Mouse (Mus musculus): ENCODE measurements at regions not wholly inside any gene's neighbourhood (a gene's known extent, or its start where the extent isn't known, plus 50 kb on each side); places are given as distances from the start of the nearest gene placed in this dataset.
A peak's percentile ranks its signal among the peaks of the same experiment; 100 is the strongest.

DNA sequence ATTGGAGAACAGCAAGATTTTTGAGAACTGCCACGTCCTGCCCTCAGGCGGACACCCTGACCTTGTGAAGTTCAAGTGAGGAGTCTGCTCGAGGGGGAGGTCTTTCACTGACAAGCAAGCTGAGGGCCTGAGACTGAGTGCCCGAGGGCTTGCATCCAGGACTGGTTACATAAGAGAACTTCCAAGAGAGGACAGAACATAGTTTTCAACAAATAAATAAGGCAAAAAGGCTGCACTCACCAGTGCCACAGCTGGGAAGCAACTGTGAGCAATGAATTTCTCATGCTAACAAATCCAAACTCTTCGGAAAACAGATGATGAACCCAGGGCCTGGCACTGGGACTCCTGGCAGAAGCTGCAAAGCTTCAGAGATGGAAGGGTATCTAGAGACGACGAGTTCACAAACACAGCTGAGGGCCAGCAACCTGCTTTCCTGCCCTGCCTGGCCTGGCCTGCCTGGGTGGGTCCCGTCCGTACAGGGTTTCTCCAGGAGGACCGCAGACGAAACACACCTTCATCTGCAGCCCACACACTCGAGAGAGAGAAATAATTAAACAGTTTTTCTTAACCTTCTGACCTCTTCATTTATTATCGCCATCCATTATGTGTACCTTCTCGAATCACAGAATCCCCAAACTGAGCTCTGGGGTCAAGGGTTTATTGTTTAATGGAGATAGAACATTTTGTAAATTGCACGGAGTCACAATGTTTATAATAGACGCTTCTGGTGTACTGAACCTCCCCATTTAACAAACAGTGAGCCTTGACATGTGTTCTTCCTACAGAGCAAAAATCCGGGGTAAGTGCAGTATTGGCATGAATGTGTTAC is 334.3 kb upstream of the Ddhd1 start:
- no peak for DNase-seq

DNA sequence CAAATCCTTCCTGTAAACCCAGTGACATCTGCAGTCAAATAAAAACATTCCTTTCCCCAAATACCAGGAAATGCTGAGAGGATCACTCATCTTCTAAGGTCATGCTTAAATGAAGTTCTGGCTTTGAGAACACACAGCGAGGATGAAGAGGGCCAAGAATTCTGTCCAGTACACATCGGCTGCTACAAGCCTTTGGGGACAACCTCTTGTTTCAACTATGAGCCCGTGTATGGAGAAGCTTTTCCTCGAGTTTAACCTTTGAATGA is 334.9 kb upstream of the Ddhd1 start:
- DNase-seq = no peak

DNA sequence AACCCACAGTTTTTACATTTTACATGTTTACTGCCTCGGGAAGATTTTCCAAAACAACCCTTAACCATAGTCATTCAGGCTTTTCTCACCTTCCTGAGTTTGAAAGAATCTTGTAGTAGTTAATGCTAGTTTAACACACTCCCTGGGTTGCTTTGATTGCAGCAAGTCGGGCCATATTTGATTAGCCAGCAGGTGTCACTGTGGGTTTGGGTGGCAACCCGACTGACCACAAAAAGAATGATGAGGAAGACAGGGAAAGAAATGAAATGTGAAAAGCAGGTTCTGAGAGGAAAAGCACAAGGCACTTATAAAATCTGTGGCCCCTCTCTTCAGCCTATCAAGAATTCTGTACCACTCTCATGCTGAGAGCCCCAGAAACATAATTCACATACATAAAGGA is 335.7 kb upstream of the Ddhd1 start:
- peak; percentile 74 for DNase-seq

DNA sequence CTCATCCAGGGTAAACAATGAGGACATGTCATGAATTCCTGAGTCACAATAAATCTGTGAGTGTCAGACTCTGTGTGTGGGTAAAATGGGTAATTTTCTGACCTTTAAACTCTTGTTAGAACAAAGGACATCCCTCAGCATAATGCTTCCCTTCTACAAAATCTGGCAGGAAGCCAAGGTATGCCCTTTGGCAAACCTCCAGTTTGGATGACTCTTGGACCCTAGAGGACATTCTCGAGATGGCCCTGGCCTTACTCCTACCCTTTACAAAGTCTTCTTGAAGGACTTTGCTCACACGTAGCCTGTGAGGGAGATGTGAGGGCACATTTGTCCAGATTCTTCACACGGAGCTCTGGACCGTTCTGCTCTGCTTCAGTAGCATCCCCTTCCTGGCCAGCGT is 338.8 kb upstream of the Ddhd1 start:
- DNase-seq = peak; percentile 80

DNA sequence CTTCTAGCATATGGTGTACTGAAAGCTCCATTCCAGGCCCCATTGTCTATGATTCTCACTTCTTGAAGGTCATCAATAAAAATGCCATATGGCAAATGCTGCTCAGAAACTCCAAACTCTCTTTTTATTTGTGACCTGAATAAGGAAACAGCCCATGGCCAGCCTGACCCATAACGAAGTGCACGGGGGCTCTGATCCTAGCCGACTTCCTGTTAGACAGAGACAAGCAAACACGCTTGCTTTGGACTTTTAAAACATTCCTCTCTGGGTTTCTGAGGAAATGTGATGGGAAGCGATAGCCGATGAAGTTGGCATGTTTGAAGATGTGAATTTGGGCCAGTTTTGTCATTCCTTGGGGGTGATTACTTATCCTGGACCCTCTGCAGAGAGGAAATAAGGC is 346.1 kb upstream of the Ddhd1 start:
- no peak for DNase-seq

DNA sequence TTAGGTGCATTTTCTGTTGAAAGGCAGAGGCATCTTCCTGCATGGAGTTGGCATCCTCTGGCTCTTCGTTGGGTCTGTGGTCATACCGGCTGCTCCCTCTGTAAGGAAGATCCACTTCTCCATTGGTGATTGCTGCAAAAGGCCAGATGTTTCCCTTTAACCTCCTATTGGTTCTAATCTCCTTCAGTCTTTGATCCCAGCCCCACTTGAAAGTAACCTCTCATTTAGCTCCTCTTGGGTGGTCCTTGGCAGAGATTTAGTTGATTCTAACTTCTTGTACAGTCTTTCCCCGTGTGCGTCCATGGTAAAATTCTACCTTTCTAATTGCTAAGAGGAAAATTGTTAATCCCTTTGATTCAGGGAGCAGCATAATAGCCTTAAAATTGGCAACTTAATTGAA is 347.4 kb upstream of the Ddhd1 start:
- no peak for DNase-seq

DNA sequence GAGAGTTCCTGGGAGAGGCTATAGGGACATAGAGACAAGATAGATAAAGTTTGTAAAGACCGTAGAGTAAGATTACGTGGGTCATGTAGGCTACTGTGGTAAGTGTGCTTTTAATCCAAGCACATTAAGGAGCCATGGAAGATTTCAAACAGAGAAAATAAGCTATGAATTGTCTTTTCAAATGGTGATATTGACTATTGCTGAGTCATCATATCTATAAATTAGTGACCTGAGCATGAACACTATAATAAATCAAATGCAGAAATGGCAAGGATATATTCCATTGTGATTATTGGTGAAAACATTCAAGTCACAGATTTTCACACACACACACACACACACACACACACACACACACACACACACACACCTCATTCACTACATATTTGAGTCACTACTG is 355.3 kb upstream of the Ddhd1 start:
- DNase-seq = no peak

DNA sequence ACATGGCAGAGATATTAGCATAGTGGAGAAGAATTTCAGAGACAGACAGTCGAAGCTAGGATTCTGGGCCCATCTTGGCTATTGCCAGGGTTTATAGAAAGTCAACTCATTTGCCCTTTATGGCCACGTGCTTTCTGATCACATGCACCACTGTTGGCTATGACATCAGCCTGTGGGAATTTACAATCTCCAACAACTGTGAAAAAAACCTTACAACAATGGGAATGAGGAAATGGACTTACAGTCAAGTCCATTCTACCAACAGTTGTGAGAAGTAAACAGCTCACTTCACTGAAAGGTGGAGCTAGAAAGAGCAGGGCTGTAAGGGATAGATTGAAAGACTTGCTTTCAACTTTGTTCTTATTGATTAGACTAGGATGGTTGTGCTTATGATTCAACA is 356.1 kb upstream of the Ddhd1 start:
- no peak for DNase-seq

DNA sequence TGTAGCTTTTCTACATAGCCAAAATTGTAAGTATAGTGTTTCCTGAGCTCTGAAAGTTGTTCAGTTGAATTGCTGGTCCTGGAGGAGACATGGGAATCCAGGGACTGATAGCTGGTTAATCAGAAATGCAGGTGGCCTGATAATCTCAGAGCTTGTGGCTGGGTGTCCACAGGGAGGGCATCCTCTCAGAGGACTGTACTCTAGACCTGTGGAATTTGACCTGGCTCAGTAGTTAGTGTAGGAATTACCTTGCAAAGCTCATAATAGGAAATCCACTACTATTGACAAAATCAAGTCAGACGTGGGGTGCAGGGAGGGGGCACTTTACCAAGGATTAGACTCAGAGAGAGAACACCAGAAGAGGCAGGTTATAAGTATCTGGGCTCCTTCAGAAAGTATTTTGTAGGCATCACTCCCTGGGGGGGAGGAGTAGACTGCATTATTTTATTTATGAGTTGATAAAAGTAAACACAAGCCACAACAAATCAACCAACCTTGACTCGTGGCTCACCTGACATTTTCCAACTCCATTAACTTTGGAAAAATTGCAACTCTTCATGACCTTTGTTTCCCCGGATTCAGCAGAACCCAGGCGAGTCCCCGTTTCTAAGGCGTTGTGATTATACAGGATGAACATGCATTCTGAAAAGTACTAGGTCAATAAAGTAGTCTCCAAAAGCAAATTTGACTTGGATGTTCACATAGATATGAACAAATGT is 357.9 kb upstream of the Ddhd1 start:
- no peak for DNase-seq

DNA sequence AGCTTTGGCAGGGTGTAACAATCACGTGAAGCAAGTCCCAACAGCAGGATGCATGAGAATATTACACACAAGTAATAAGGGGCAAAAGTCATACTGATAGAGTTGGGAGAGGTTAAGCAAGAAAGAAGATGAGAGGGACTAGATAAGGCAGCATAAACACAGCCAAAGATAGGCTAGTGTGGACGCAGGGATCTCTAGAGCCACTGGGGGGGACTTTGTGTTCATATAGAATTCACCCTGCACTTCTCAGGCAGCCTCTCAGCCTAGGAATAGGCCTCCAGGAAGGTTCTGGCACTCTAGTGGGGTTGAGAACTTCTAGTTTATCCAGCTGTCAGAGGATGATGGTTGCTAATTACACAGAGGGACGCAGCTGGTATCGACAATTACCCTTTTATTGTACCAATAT is 358.8 kb upstream of the Ddhd1 start:
- DNase-seq = no peak

DNA sequence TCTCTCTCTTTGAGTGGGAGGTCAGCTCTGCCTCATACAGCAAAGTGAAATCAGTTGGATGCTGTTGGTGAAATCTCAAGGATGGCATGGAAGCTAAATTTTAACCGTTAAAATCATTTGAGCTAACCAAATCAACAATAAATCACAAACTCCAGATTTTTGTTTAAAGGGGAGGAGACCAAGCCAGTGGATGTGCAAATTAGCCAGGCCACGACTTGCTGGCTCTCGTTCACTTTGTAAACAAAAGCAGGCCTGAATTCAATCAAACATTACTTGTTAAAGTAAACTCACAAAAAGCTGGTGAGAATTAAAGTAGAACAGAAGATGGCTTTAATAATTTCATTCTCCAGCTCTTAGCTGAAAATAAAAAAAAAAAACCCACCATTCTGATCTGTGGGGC is 359.3 kb upstream of the Ddhd1 start:
- DNase-seq = no peak

DNA sequence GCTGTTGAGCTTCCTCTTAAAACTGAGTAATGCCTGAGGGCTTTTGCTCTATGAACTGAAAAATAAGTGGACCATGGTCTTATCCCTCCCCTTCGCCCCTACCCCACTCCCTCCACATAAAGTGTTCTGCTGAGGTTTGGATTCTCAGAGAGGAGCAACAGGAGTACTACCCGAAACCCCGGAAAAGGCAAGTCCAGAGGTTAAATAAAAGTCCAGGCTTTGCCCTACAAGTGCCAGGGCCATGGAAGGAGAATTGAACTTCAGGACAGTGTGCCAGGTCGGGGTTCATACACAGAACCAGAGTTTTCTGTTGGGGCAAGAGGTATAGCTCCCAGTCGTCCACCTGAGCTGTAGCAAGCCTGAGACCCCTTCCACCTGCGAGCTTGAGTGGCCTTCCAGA is 360.0 kb upstream of the Ddhd1 start:
- no peak for DNase-seq

DNA sequence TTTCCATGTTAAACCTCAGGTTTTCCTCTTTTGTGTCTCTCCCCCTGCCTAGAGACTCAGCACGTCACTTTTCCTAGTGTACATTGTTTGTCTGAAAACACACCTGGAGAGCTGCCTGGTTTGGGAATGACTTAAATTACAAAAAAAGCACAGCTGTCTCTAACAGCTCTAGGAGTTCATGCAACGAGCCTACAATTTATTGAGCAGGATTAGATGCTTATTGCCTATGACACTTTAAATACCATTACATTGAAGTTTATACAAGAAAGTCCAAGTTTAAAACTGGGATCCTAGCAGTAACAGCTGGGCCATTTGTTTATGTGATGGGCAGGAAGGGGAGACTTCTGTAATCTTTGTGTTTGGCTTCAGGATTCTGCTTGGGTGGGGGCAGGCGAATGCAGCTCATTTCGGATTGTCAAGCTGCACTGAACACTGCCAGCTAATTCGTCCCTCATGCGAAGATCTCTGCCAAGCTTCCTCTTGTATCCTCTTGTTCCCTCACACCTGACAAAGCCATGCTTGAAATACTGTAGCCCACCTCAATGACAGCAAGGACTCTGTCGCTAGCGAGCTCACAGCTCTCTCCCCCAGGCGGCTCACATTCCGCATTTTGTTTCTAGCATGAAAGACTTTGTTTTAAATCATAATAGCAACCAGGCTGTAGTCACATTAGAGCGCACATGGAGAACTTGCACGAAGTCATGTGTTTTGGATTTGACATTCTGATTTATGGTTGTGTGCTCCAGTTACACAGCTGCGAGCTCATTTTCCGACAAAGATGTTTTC is 359.8 kb upstream of the Gm15217 start:
- DNase-seq = no peak

DNA sequence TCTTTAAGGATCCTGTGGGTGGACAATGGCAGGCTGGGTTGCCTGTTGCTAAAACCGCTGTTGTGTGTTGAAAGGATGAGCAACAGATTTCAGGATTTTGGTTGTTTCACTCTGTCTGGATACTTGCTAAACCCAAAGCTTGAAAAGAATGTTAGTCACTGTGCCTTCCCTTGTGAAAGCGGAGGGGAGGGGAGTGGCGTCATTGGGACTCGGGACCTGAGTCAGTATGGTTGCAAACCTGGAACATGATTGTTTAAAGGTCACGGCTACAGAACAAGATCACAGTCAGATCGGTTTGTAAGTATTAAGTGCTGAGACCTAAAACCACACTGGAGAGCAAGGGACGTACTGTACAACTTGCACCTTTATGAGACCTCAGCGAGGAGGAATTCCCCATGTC is 344.9 kb upstream of the Gm15217 start:
- DNase-seq = no peak

DNA sequence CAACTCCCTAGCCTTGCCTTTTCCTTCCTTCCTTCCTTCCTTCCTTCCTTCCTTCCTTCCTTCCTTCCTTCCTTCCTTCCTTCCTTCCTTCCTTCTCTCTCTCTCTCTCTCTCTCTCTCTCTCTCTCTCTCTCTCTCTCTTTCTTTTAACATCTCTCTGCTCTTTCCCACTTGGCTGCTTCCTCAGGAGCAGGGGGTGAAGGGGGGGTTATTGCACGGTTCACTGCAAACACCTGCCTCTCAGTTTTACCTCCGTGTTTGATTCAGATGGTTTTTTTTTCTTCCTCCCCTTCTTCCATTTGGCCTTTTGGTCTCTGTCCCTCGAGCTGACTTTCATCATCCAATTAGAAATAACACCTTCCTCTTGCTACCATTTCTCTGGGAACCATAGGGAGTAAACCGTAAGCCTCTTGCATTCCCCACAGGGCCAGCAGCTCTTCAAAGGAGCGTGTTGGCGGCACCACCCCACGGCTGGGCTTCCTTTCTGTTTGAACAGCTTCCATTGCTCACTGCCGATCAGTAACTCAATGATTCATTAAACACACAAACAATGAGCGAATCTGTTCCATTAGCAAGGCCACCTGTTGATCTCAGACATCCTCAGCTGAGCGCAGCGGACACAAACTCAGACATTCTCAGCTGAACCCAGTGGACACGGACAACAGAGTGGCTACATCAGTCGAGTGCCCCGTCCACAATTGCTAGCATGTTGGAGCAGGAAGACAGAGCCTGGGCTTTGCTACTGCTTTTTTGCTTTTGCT is 318.4 kb upstream of the Gm15217 start:
- DNase-seq = peak; percentile 86

DNA sequence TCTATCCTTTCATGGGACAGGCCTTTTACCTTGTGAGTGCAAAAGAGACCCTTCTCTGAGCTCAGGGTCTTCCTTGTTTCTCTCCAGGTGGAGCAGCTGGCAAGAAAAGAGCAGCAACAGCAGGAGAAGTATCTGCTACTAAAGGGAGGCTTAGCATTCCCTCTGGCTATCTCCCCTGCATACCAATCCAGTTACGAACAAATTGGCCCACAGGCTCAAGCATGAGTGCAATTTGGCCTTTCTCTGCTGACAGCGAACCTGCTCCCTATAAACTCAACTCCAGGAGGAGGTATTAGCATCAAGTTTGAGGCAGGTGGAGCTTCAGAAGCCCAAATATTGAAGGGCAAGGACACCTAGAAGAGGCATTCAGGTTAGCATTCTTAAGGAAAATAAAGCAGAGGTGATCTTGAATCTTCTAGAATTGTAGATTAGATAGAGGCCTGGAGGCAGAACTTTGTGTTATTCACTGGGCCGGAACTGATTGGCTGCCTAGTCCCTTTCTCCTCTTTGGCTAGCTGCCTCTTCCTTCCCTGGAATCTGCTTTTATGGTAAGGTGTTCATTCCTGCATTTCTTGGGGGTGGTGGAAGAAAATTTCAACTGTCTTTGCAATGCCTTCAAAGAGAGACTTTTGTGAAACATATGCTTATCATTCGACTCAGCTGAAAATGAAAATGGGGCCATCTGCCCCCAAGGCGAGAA is 312.0 kb upstream of the Gm15217 start:
- DNase-seq = no peak

DNA sequence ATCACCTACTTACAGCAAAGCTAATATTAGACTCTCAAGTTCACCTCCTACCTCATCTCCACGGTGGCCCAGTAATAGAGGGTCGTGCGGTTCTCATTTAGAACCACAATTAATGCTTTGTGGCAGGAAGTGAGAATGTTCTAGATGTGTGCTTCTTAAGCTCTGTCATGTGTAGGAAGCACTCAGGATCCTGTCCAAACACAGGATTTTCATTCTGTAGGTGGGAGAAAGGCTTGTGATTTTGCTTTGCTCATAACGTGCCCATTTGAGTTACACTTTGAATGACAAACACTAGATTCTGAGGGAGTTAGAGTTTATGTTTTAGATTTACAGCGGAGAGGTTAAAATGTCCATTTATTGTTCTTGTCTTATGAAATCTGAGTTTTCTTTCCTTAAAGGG is 308.0 kb upstream of the Gm15217 start:
- no peak for DNase-seq

DNA sequence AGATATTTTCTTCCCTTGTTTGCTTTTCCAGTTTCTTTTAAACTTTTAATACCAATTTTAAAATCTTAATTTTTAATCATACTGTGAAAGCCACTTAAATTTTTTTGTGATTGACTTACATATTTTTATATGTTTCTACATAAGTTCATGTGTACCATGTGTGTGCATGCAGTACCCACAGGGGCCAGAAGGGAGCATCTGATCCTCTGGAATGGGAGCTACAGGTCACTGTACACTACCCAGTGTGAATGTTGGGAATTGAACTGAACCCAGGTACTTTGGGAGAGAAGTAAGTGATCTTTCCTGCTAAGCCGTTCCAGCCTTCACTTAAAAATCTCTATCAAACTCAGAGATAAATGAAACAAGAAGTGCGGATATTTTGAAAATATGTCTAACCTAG is 302.5 kb upstream of the Gm15217 start:
- peak; percentile 19 for DNase-seq

DNA sequence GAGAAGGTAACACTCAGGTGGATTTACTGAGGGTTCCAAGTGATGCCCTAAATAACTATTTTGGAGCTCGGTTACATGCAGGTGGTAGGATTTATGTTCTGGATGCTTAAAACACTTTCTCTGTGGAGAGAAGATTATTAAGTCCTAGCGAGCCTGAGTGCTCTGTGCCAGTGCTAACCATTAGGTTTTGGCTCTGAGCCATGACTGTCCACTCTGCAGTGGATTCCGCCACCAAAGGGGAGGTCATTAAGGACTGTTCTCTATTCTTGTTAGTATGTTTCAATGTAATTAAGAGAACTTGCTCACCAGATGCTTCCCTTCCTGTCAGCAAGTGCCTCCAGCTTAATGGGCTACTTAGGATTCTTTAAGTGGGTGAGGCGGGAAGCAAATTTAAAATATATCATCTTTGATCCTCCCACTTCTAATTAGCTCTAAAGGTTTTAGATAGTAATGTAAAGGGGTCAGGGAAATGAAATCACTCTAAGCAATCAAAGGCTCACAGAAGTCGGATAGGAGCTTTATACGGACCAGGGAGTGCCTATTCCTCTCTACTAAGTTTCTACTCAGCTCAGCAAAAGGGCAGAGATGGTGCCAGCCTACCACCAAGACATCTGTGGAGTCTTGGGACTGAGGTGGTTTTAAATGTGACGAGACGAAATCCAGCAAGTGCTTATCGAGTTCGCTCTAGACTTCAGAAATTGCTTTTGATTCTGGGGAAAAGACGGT is 301.6 kb upstream of the Gm15217 start:
- peak; percentile 91 for DNase-seq

DNA sequence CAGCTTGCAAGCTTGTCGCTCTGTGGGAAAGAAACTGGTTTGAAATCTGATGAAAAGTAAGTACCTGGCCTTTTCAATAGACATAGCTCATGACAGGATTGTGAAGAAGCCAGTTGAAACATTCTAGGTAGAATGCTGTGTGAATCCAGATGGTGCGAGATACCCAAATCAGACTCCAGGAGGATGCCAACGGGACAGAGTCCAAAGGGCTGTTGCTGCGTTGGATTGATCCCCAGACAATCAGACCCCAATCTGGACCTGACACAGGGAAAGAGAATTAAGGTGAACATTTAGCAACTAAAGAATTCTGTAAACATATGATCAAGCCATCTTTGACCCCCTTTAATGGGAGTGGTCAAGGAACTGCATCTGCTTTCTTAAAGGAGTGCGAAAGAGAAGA is 296.6 kb upstream of the Gm15217 start:
- no peak for DNase-seq

DNA sequence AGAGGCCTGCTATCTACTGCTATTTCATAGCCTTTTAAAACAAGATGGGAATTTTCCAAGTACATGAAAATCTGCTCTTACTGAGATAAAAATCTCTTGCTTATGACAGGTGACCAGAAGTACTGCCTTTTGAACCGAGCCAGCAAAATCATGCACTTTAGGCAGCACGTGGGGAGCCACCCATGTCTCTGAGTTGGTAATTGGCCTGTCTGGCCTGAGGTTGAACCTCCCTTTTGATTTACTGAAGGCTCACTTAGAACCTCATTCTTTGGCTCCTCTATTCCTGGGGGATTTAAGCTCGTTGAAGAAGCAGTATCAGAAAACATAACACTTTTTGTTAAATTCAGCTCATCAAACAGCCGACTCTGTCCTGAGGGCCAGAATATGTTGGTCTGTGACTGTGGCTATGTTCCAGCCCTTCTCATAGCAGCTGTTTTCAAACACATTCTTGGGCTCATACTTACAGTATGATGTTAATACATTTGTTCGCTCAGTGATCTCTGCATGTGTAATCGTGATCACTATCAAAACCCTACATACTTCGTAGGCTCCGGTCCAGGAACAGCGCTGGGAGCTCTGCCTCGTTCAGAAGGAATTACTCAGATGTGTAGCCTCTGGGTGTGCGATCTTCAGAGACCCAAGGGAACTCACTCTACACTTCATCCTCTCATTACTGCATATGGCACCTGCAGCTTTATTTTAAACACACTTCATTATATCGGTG is 290.1 kb upstream of the Gm15217 start:
- no peak for DNase-seq
